Mouse (Mus musculus): Measurements from ENCODE around the gene Abi3bp. TPM values are rescaled to one million over a fixed set of nuclear protein-coding genes. Genes with fewer than 3 reads are reported as not detected.

Gene Abi3bp
- polyA plus RNA-seq, 1 experiment from 2014 or later: not detected

DNA sequence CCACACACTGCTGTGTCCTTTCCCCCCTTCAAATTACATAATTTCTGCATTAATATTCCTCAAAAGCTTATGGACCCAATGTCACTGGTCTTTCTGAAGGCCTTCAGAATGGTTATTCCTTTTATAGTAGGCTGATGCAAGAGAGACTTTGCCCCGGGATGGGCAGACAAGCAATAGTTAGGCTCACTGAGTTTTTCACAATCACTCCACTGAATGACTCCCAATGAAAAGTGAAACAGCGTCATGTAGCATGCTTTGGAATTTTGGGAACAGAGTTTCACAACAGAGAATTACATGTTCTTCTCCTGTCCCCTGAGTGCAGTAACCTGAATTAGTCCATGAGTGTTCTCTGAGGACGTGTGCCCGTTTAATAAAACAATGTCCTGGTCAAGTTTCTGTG, 120.7 kb downstream of the Abi3bp start:
- 91% methylated on average over 4 of the region's 4 CpGs for WGBS (ENCODE audit: missing documents)
- H3K27ac ChIP-seq: no peak overlapping the region
- H3K79me2 ChIP-seq (ENCODE audit: inconsistent target): no peaks in the 10 kb centered on the region
- H3K4me3 ChIP-seq (ENCODE audit: inconsistent target): no peak overlapping the region
- no peaks in the 10 kb centered on the region for H3K36me3 ChIP-seq (ENCODE audit: inconsistent target)

DNA sequence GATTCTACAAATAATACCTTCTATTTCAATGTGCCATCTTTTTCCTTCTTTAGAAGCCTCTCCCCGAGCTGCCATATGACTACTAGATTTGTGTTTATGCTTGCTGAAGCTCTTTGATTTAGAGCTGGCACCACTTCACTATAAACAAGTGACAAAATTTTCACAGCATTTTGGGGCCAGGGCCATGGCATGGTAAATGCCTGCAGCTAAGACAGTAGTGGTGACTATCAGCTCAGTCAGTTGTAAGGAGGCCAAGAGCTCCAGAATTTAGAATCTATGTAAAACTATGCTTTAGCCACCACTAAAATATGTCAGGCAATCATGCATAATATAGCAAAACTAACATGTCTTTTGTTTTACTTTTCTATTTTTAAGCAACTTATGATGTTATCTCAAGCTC, 124.7 kb downstream of the Abi3bp start:
- Histone ChIP-seq H3K36me3 (ENCODE audit: inconsistent target) (no peaks in the 10 kb centered on the region), H3K79me2 (ENCODE audit: inconsistent target) (no peaks in the 10 kb centered on the region), H3K27ac (no peak overlapping the region), H3K4me3 (ENCODE audit: inconsistent target) (no peak overlapping the region)
- 100% methylated on average over 1 of the region's 1 CpGs for WGBS (ENCODE audit: missing documents)

- Histone ChIP-seq H3K4me3 (ENCODE audit: inconsistent target) (no peak overlapping the region), H3K36me3 (ENCODE audit: inconsistent target) (no peaks in the 10 kb centered on the region), H3K79me2 (ENCODE audit: inconsistent target) (no peaks in the 10 kb centered on the region), H3K27ac (no peak overlapping the region)
- WGBS (ENCODE audit: missing documents): 91% methylated on average over 8 of the region's 8 CpGs
These were observed 132.9 kb downstream of the Abi3bp start for GRCm38 (mm10) chr16:56610572-56610971.

DNA sequence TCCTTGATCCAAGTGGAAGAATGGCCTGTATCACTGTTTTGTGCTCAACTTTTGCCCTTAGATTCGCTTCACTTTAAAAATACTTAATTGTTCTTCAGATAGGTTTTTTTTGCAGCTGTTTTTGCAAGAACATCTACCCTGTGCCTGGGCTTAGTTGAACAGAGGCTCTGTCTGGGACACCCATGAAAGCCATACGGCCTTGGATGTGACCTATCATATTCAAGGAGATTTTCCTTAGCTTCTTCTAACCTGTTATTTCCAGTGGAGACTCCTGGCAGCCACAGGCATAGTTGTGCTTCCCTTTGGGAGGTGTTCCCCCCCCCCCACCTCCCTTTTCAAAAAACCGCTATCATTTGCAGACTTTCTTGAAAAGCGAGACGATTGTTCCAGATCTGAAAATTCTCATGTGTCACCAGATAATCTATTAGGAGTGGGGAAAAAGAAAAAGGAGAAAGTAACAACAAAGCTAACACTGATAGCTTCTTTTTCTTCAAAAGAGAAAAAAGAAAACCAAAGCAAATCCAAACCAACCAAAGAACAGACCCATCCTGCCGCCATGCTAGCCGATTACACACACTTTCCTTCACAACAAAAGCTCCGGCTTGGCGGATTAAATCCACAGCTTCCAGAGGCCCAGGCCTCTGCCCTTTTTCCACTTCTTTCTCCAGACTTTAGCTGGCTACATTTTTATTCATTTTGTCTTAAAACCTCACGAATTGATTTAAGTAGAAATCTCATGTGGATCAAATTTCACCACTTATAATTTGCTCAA, 133.6 kb downstream of the Abi3bp start:
- H3K36me3 ChIP-seq (ENCODE audit: inconsistent target): no peaks in the 10 kb centered on the region
- no peaks in the 10 kb centered on the region for H3K79me2 ChIP-seq (ENCODE audit: inconsistent target)
- WGBS (ENCODE audit: missing documents): 87% methylated on average over 10 of the region's 10 CpGs
- H3K27ac ChIP-seq: no peak overlapping the region
- H3K4me3 ChIP-seq (ENCODE audit: inconsistent target): no peak overlapping the region

GRCm38 (mm10) chr16:56638544-56638943, 160.9 kb downstream of the Abi3bp start:
- Histone ChIP-seq H3K27ac (no peak overlapping the region), H3K36me3 (ENCODE audit: inconsistent target) (no peaks in the 10 kb centered on the region), H3K79me2 (ENCODE audit: inconsistent target) (no peaks in the 10 kb centered on the region), H3K4me3 (ENCODE audit: inconsistent target) (no peak overlapping the region)
- WGBS (ENCODE audit: missing documents): 94% methylated on average over 3 of the region's 3 CpGs

GRCm38 (mm10) chr16:56645251-56645650, 167.6 kb downstream of the Abi3bp start:
- Histone ChIP-seq H3K27ac (no peak overlapping the region), H3K36me3 (ENCODE audit: inconsistent target) (no peaks in the 10 kb centered on the region), H3K4me3 (ENCODE audit: inconsistent target) (no peak overlapping the region), H3K79me2 (ENCODE audit: inconsistent target) (no peaks in the 10 kb centered on the region)
- 48% methylated on average over 2 of the region's 2 CpGs for WGBS (ENCODE audit: missing documents)

- no peaks in the 10 kb centered on the region for H3K36me3 ChIP-seq (ENCODE audit: inconsistent target)
- H3K4me3 ChIP-seq (ENCODE audit: inconsistent target): no peak overlapping the region
- 80% methylated on average over 7 of the region's 7 CpGs for WGBS (ENCODE audit: missing documents)
- H3K79me2 ChIP-seq (ENCODE audit: inconsistent target): no peaks in the 10 kb centered on the region
- H3K27ac ChIP-seq: no peak overlapping the region
These were observed 168.9 kb downstream of the Abi3bp start for GRCm38 (mm10) chr16:56646382-56647172.

DNA sequence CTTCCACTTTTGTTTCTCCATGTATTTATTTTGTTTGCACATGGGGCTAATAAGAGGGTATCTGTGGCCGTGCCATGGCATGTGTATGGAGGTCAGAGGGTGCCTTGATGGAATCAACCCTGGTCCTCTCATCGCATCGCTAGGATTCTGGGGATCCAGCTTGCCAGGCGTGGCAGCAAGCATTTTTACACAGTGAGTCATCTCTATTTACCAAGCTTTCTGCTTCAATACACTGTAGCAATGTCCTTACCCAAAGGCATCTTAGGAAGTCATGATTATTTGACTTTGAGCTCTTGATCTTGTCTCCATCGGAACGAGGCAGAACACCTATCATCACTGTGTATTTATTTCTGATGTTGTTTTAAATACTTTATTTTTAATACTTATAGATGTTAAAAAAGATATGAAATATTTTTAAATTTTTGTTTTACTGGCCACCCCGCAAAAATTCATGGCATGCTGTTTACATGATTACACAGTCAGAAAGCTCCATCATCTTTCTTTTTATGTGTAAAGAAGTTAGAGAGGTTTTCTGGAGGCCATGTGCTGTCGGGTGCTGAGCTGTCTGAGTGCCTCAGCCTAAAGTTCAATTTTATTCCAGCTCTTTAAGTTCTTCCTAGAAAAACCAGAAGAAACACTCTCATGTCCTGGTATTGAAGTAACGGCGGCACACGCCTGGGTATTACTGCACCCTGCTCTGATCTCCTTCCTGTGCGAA, 177.7 kb downstream of the Abi3bp start:
- Histone ChIP-seq H3K4me3 (ENCODE audit: inconsistent target) (no peak overlapping the region), H3K27ac (no peak overlapping the region), H3K79me2 (ENCODE audit: inconsistent target) (no peaks in the 10 kb centered on the region), H3K36me3 (ENCODE audit: inconsistent target) (no peaks in the 10 kb centered on the region)
- 92% methylated on average over 12 of the region's 12 CpGs for WGBS (ENCODE audit: missing documents)

GRCm38 (mm10) chr16:56658866-56659265, 181.2 kb downstream of the Abi3bp start:
- Histone ChIP-seq H3K27ac (no peak overlapping the region), H3K4me3 (ENCODE audit: inconsistent target) (no peak overlapping the region), H3K36me3 (ENCODE audit: inconsistent target) (no peaks in the 10 kb centered on the region), H3K79me2 (ENCODE audit: inconsistent target) (no peaks in the 10 kb centered on the region)

DNA sequence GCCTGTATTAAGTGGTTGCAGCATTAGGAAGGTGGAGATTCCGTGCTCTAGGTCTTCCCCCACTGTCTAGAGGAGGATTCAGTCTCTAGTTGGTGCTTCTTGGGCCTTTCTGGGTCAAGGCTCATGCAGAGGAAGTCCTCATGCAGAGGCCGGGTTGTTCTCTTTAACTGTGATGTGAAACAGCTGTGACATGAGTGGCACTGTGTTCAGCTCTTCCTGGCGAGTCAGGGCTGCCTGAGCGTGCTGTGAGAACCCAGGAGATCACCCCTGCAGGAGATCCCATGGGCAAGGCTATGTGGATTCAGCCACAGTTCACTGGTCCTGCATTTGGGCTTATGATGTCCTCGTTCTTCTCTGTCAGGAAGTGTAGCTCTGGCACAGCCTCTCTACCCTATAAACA, 191.8 kb downstream of the Abi3bp start:
- Histone ChIP-seq H3K27ac (no peak overlapping the region), H3K4me3 (ENCODE audit: inconsistent target) (no peak overlapping the region), H3K79me2 (ENCODE audit: inconsistent target) (no peaks in the 10 kb centered on the region), H3K36me3 (ENCODE audit: inconsistent target) (no peaks in the 10 kb centered on the region)
- WGBS (ENCODE audit: missing documents): 82% methylated on average over 5 of the region's 5 CpGs

- H3K27ac ChIP-seq: no peak overlapping the region
- H3K4me3 ChIP-seq (ENCODE audit: inconsistent target): no peak overlapping the region
- H3K36me3 ChIP-seq (ENCODE audit: inconsistent target): no peaks in the 10 kb centered on the region
- no peaks in the 10 kb centered on the region for H3K79me2 ChIP-seq (ENCODE audit: inconsistent target)
- 90% methylated on average over 8 of the region's 8 CpGs for WGBS (ENCODE audit: missing documents)
These were observed 193.3 kb downstream of the Abi3bp start for GRCm38 (mm10) chr16:56670941-56671340.

- 100% methylated on average over 2 of the region's 2 CpGs for WGBS (ENCODE audit: missing documents)
- Histone ChIP-seq H3K27ac (no peak overlapping the region), H3K4me3 (ENCODE audit: inconsistent target) (no peak overlapping the region), H3K79me2 (ENCODE audit: inconsistent target) (no peaks in the 10 kb centered on the region), H3K36me3 (ENCODE audit: inconsistent target) (no peaks in the 10 kb centered on the region)
These were observed 195.7 kb downstream of the Abi3bp start for GRCm38 (mm10) chr16:56673420-56673819.

- Histone ChIP-seq H3K79me2 (ENCODE audit: inconsistent target) (no peaks in the 10 kb centered on the region), H3K4me3 (ENCODE audit: inconsistent target) (no peak overlapping the region), H3K27ac (no peak overlapping the region), H3K36me3 (ENCODE audit: inconsistent target) (no peaks in the 10 kb centered on the region)
- WGBS (ENCODE audit: missing documents): 83% methylated on average over 4 of the region's 4 CpGs
These were observed 199.5 kb downstream of the Abi3bp start for GRCm38 (mm10) chr16:56677146-56677545.

DNA sequence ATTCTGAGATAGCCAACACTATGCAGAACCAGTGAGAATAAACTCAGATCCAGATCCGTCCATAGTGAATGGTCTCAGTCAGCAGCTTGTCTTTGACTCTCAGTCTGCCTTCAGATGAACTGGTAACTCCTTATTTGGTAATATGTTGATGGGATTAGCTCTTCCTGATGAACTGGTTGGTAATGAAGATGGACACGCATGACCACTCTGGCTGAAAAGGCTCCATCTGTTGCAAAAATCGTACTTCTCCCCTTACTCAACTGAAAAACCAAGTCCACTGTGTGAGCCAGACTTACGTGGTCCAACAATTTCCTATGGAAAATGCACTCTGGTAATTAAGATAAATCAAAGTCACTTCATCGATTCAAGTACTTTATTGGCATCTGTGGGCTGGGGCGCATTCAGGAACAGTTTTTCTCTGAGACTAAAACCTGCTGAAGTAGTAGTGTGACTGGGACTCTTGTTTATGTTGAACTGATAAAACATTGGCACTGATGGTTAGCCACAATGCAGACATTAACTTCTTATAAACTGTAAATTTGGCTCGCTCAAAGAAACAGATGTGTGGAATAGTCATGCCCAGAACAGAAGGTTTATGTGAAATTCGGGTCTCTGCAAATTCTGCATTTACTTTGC, 203.4 kb downstream of the Abi3bp start:
- 95% methylated on average over 8 of the region's 8 CpGs for WGBS (ENCODE audit: missing documents)
- Histone ChIP-seq H3K79me2 (ENCODE audit: inconsistent target) (no peaks in the 10 kb centered on the region), H3K4me3 (ENCODE audit: inconsistent target) (no peak overlapping the region), H3K36me3 (ENCODE audit: inconsistent target) (peaks cover 7% of the 10 kb centered on the region; the same call in 1 of the 2 replicates), H3K27ac (no peak overlapping the region)
